Mouse (Mus musculus): ENCODE data around the gene B4galt5. TPM values are rescaled to one million over a fixed set of nuclear protein-coding genes. Genes with fewer than 3 reads are reported as not detected.

The B4galt5 gene
- polyA plus RNA-seq, 1 experiment from 2014 or later, result 17.0 TPM

DNA sequence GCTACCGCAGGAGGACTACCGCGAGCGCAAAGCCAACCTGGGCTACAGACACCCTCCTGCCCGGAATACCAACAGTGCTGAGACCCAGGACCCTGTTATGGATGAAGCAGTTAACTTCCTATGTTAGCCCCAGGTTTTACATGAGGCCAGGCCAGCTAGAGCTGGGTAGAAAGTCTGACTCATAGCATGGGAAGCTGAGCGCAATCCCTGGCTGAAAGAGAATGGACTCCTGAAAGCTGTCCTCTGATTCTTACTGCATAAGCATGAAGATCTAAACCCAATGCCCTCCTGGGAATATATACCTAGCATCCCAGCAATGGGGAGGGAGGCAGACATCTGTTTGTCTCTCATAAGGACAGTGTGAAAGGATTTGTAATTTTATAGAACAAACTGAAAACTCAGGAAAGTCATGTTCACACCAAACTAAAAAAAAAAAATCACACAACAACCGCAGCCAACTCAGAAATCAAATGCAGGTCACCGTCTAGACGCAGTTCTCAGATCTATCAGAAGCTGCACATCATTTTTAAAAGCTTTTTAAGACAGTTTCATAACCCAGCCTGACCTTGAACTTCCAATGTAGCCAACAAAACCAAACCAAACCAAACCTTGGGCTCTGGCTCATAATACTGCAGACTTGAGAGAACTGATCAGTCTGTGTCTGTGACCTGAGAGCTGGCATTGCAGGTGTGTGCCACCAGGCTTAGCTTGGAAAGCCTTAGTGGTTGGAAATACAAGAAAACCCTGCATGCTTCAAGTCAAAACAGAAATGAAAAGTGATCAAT, 19.3 kb downstream of the B4galt5 start:
- no peak for ATAC-seq (ENCODE audit: insufficient read depth, low FRiP score, low read depth)
- no peak overlapping the region for H3K4me3 ChIP-seq (replicated peaks)
- no peak overlapping the region for H3K9ac ChIP-seq
- H3K27ac ChIP-seq, result no peak overlapping the region
- no peaks in the 10 kb centered on the region for H3K27me3 ChIP-seq (replicated peaks)
- no peaks in the 10 kb centered on the region for H3K36me3 ChIP-seq
- H3K4me2 ChIP-seq, result no peak overlapping the region
- WGBS, result 84% methylated on average over 9 of the region's 9 CpGs
- H3K9me3 ChIP-seq, result no peaks in the 10 kb centered on the region
- peaks cover 22% of the 10 kb centered on the region for H3K4me1 ChIP-seq

- H3K27ac ChIP-seq, result no peak overlapping the region
- no peak for ATAC-seq (ENCODE audit: insufficient read depth, low FRiP score, low read depth)
- 71% methylated on average over 6 of the region's 6 CpGs for WGBS
- no peaks in the 10 kb centered on the region for H3K36me3 ChIP-seq
- H3K27me3 ChIP-seq (replicated peaks), result no peaks in the 10 kb centered on the region
- H3K9me3 ChIP-seq, result no peaks in the 10 kb centered on the region
- H3K9ac ChIP-seq, result no peak overlapping the region
- no peak overlapping the region for H3K4me2 ChIP-seq
- H3K4me3 ChIP-seq (replicated peaks), result no peak overlapping the region
- peaks cover 18% of the 10 kb centered on the region for H3K4me1 ChIP-seq
Observed at GRCm38 (mm10) chr2:167328340-167328739, 20.6 kb downstream of the B4galt5 start.

DNA sequence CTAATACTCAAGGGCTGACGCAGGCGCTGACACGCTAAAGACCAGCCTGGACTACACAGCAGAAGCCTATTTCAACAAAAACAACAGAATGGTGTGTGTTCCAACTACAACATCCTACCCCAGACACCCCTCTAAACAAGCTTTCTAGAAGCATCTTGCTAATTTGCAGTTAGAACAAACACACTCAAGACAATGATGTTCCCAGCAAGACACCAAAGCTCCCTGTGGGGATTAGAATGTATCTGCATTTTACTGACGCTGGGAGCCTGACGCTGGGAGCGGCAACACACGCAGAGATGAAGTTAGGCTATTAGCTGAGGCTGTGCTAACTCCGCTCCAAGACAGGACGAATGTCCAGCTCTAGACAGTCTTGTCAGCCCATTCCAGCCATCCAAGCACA, 22.4 kb downstream of the B4galt5 start:
- 75% methylated on average over 9 of the region's 9 CpGs for WGBS
- H3K4me1 ChIP-seq, result peaks cover 12% of the 10 kb centered on the region
- H3K9me3 ChIP-seq, result no peaks in the 10 kb centered on the region

GRCm38 (mm10) chr2:167324151-167324930, 24.6 kb downstream of the B4galt5 start:
- no peak overlapping the region for H3K9ac ChIP-seq
- H3K4me3 ChIP-seq (replicated peaks), result no peak overlapping the region
- no peak overlapping the region for H3K27ac ChIP-seq
- no peaks in the 10 kb centered on the region for H3K27me3 ChIP-seq (replicated peaks)
- H3K36me3 ChIP-seq, result no peaks in the 10 kb centered on the region
- no peaks in the 10 kb centered on the region for H3K9me3 ChIP-seq
- WGBS, result 73% methylated on average over 10 of the region's 10 CpGs
- peaks cover 7% of the 10 kb centered on the region; the same call in 1 of the 2 replicates for H3K4me1 ChIP-seq
- H3K4me2 ChIP-seq, result no peak overlapping the region
- ATAC-seq (ENCODE audit: insufficient read depth, low FRiP score, low read depth), result no peak

More for the DNA sequence above, 22.4 kb downstream of the B4galt5 start:
- no peak overlapping the region for H3K27ac ChIP-seq
- H3K27me3 ChIP-seq (replicated peaks), result no peaks in the 10 kb centered on the region
- H3K9ac ChIP-seq, result no peak overlapping the region
- H3K4me3 ChIP-seq (replicated peaks), result no peak overlapping the region
- H3K36me3 ChIP-seq, result no peaks in the 10 kb centered on the region
- no peak for ATAC-seq (ENCODE audit: insufficient read depth, low FRiP score, low read depth)
- H3K4me2 ChIP-seq, result no peak overlapping the region

- no peak for ATAC-seq (ENCODE audit: insufficient read depth, low FRiP score, low read depth)
- H3K9me3 ChIP-seq, result no peaks in the 10 kb centered on the region
- no peak overlapping the region for H3K4me2 ChIP-seq
- WGBS, result 55% methylated on average over 3 of the region's 3 CpGs
- H3K9ac ChIP-seq, result no peak overlapping the region
- H3K4me3 ChIP-seq (replicated peaks), result no peak overlapping the region
- H3K36me3 ChIP-seq, result no peaks in the 10 kb centered on the region
- H3K4me1 ChIP-seq, result peaks cover 17% of the 10 kb centered on the region
- no peaks in the 10 kb centered on the region for H3K27me3 ChIP-seq (replicated peaks)
- H3K27ac ChIP-seq, result no peak overlapping the region
Observed at GRCm38 (mm10) chr2:167323116-167323515, 25.9 kb downstream of the B4galt5 start.

DNA sequence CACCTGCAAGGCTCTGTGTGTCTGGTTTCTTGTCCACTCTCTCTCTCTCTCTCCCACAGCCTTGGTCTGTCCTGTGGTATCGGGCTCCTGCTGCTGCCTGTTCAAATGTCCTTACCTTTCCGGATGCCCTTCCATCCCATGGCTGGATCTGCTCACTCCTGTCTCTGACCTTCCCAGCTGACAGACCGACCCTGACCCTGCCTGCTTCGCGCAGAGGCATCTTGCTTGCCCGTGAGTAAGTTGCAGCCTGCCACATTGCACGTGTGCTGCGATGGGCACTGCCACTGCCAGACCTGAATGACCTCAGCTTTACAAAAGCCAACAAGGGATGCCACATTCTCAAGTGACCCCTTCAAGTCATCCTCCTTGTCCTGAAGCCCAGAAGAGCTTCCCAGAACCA, 27.6 kb downstream of the B4galt5 start:
- no peak for ATAC-seq (ENCODE audit: insufficient read depth, low FRiP score, low read depth)
- H3K27me3 ChIP-seq (replicated peaks), result no peaks in the 10 kb centered on the region
- H3K4me3 ChIP-seq (replicated peaks), result no peak overlapping the region
- no peaks in the 10 kb centered on the region for H3K9me3 ChIP-seq
- peaks cover 26% of the 10 kb centered on the region for H3K4me1 ChIP-seq
- no peak overlapping the region for H3K4me2 ChIP-seq
- H3K9ac ChIP-seq, result no peak overlapping the region
- H3K36me3 ChIP-seq, result no peaks in the 10 kb centered on the region
- WGBS, result 85% methylated on average over 8 of the region's 8 CpGs
- H3K27ac ChIP-seq, result no peak overlapping the region

- H3K27ac ChIP-seq, result peak overlapping the region; percentile 22; the same call in 1 of the 2 replicates
- H3K4me1 ChIP-seq, result peaks cover 43% of the 10 kb centered on the region
- no peaks in the 10 kb centered on the region for H3K36me3 ChIP-seq
- no peak for ATAC-seq (ENCODE audit: insufficient read depth, low FRiP score, low read depth)
- H3K27me3 ChIP-seq (replicated peaks), result no peaks in the 10 kb centered on the region
- H3K4me3 ChIP-seq (replicated peaks), result no peak overlapping the region
- H3K9me3 ChIP-seq, result no peaks in the 10 kb centered on the region
- no peak overlapping the region for H3K9ac ChIP-seq
- WGBS, result 7% methylated on average over 5 of the region's 5 CpGs
- H3K4me2 ChIP-seq, result no peak overlapping the region
Observed at GRCm38 (mm10) chr2:167318981-167319380, 30.0 kb downstream of the B4galt5 start.

GRCm38 (mm10) chr2:167316724-167317187, 32.2 kb downstream of the B4galt5 start:
- WGBS, result 53% methylated on average over 3 of the region's 3 CpGs
- no peak overlapping the region for H3K4me3 ChIP-seq (replicated peaks)
- H3K36me3 ChIP-seq, result no peaks in the 10 kb centered on the region
- H3K27me3 ChIP-seq (replicated peaks), result no peaks in the 10 kb centered on the region
- no peaks in the 10 kb centered on the region for H3K9me3 ChIP-seq
- H3K4me2 ChIP-seq, result no peak overlapping the region
- H3K27ac ChIP-seq, result no peak overlapping the region
- peaks cover 51% of the 10 kb centered on the region for H3K4me1 ChIP-seq
- H3K9ac ChIP-seq, result no peak overlapping the region
- ATAC-seq (ENCODE audit: insufficient read depth, low FRiP score, low read depth), result no peak

DNA sequence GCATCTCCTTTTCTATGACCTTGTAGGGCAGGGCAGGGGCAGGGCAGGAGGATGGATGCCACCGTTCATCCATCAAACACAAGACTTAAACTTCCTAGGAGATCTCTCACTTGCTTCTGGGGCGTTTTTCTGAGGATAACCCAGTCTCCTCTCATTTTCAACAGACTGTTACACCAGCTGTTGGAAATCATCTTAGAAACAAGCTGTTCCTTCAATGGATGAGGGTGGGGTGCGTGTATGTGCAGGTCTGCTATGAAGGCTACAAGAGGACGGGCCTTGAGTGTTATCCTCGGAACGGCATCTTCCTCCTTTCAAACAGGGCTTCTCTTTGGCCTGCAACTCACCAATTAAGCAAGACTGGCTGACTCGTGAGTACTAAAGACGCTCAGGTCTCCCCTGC, 34.5 kb downstream of the B4galt5 start:
- Histone ChIP-seq H3K36me3 (no peaks in the 10 kb centered on the region), H3K4me1 (peaks cover 48% of the 10 kb centered on the region), H3K4me2 (no peak overlapping the region), H3K4me3 (replicated peaks) (no peak overlapping the region), H3K27ac (peak overlapping the region; percentile 74), H3K9me3 (no peaks in the 10 kb centered on the region), H3K9ac (no peak overlapping the region), H3K27me3 (replicated peaks) (no peaks in the 10 kb centered on the region)
- WGBS, result 66% methylated on average over 8 of the region's 8 CpGs
- no peak for ATAC-seq (ENCODE audit: insufficient read depth, low FRiP score, low read depth)

- H3K27ac ChIP-seq, result peak overlapping the region; percentile 74
Observed at GRCm38 (mm10) chr2:167313501-167314326, 35.3 kb downstream of the B4galt5 start.

DNA sequence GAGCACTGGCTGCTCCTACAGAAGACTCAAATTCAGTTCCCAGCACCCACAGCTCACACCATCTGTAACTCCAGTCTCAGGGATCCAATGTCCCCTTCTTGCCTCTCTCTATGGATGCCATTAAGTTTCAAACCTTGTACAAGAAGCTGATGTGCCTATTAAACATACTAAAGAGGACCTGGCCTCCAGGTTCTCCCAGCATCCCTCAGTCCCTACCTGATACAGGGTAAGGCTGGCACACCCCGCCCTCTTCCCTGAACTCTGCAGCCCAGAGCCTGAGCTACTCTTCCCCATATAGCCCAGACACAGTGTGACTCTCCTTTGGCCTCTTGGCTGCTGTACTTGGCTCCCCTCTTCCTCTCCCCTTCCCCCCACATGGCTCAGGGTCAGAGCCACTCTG, 38.9 kb downstream of the B4galt5 start:
- H3K4me3 ChIP-seq (replicated peaks), result no peak overlapping the region
- no peak overlapping the region for H3K9ac ChIP-seq
- no peak for ATAC-seq (ENCODE audit: insufficient read depth, low FRiP score, low read depth)
- no peak overlapping the region for H3K27ac ChIP-seq
- no peaks in the 10 kb centered on the region for H3K27me3 ChIP-seq (replicated peaks)
- peaks cover 24% of the 10 kb centered on the region for H3K4me1 ChIP-seq
- H3K4me2 ChIP-seq, result no peak overlapping the region
- 87% methylated on average over 1 of the region's 1 CpGs for WGBS
- H3K9me3 ChIP-seq, result no peaks in the 10 kb centered on the region
- peaks cover 8% of the 10 kb centered on the region for H3K36me3 ChIP-seq

More at GRCm38 (mm10) chr2:167313501-167314326, 35.3 kb downstream of the B4galt5 start:
- no peaks in the 10 kb centered on the region; the same call in 1 of the 2 replicates for H3K36me3 ChIP-seq
- no peak overlapping the region for H3K4me3 ChIP-seq (replicated peaks)
- no peaks in the 10 kb centered on the region for H3K9me3 ChIP-seq
- 57% methylated on average over 13 of the region's 13 CpGs for WGBS
- ATAC-seq (ENCODE audit: insufficient read depth, low FRiP score, low read depth), result peak; percentile 42
- no peak overlapping the region for H3K9ac ChIP-seq
- H3K4me2 ChIP-seq, result no peak overlapping the region
- H3K27me3 ChIP-seq (replicated peaks), result no peaks in the 10 kb centered on the region
- H3K4me1 ChIP-seq, result peaks cover 43% of the 10 kb centered on the region

Data from stomach, embryonic 15.5 days (tissue).